ENCODE assay signal across 28 mouse cellular contexts in the genomic region with DNA sequence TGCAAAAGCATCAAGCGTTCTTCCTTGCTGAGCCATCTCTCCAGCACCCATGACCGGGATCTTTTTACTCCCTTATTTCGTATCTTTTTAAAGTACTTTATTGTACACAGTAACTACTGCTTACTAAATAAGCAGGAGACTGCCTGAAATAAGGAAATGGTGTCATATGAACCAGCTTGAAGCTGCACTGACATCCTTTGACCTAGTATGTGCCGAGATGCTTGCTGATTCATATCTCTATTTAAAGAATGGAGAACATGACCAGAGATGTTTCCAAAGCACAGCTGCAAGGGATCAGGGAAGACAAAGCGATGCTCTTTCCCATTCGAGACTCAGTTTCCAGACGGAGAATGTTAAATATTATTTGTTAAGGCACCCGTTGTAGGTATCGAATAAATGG. TPM values are rescaled to one million over a fixed set of nuclear protein-coding genes. Genes with fewer than 3 reads are reported as not detected.
A peak's percentile ranks its signal among the peaks of the same experiment; 100 is the strongest.
DNase-seq lines count a peak whose midpoint lies in the region; ATAC-seq and TF ChIP-seq lines count a peak whose summit lies in the region.
"Had no signal": no experiment of that assay in that cellular context is flagged by ENCODE, and none has a peak within 500 bp of the region (broad histone marks: within the 10 kb centered on the region; RNA-seq: fewer than 3 reads in every experiment).

No protein-coding gene starts in this region.

- H3K27ac ChIP-seq in heart, adult 2 months, result no peak overlapping the region
- H3K27ac ChIP-seq in spleen, adult 2 months (ENCODE audit: insufficient read depth, low read length), result peak overlapping the region; percentile 18; the same call in 1 of the 2 replicates
- H3K27ac ChIP-seq: embryonic facial prominence, embryonic 15.5 days; forebrain, embryonic 10.5 days; heart, embryonic 13.5 days; hindbrain, embryonic 12.5 days; hindbrain, postnatal 0 days had no signal

- no peak for TF ChIP-seq CTCF in heart, adult 2 months (IDR thresholded peaks at IDR 0.05)
- no peak for TF ChIP-seq CTCF in spleen, adult 2 months (IDR thresholded peaks at IDR 0.05; ENCODE audit: extremely low read depth, insufficient read depth, insufficient read length, insufficient replicate concordance)

- no peaks in the 10 kb centered on the region for H3K4me1 ChIP-seq in heart, adult 2 months (ENCODE audit: control insufficient read depth, insufficient read depth, low read length)
- peaks cover 3% of the 10 kb centered on the region; the same call in 1 of the 2 replicates for H3K4me1 ChIP-seq in spleen, adult 2 months (ENCODE audit: control insufficient read depth, insufficient read depth, insufficient read length)
- H3K4me1 ChIP-seq: embryonic facial prominence, embryonic 15.5 days; forebrain, embryonic 10.5 days; heart, embryonic 13.5 days; hindbrain, embryonic 12.5 days had no signal

- no peak overlapping the region for H3K9ac ChIP-seq in heart, adult 2 months (ENCODE audit: low read depth, low read length)
- H3K9ac ChIP-seq: embryonic facial prominence, embryonic 15.5 days; heart, embryonic 13.5 days; hindbrain, embryonic 12.5 days had no signal

- H3K27me3 ChIP-seq in heart, adult 2 months (ENCODE audit: control insufficient read depth, insufficient read depth, low read length), result no peaks in the 10 kb centered on the region
- H3K27me3 ChIP-seq in spleen, adult 2 months (ENCODE audit: control insufficient read depth, insufficient read depth, low read length), result no peaks in the 10 kb centered on the region
- H3K27me3 ChIP-seq: embryonic facial prominence, embryonic 15.5 days; heart, embryonic 13.5 days; hindbrain, embryonic 12.5 days had no signal

- peak; percentile 35; the same call in 1 of the 2 replicates for ATAC-seq in megakaryocyte, adult 5-6 weeks (ENCODE audit: poor library complexity, severe bottlenecking)
- ATAC-seq: CD4-positive, CD25-positive, alpha-beta regulatory T cell, adult 4 months; forebrain, embryonic 14.5 days; hindbrain, postnatal 0 days had no signal

- 86% methylated on average over 9 of the region's 9 CpGs for WGBS in heart, adult 2 months
- 91% methylated on average over 9 of the region's 9 CpGs for WGBS in spleen, adult 2 months

- TF ChIP-seq EP300 in heart, adult 2 months (IDR thresholded peaks at IDR 0.05; ENCODE audit: insufficient read depth, low read depth, low read length), result no peak

- H3K36me3 ChIP-seq in heart, adult 2 months (ENCODE audit: control insufficient read depth, insufficient read depth, low read length), result no peaks in the 10 kb centered on the region
- H3K36me3 ChIP-seq in spleen, adult 2 months (ENCODE audit: control insufficient read depth, insufficient read depth, low read length), result no peaks in the 10 kb centered on the region
- H3K36me3 ChIP-seq: embryonic facial prominence, embryonic 15.5 days; forebrain, embryonic 10.5 days; G1E; heart, embryonic 13.5 days; hindbrain, embryonic 12.5 days had no signal

- peak; percentile 92 for DNase-seq in heart, adult 11 months
- DNase-seq in heart, adult 2 months, result no peak
- no peak for DNase-seq in spleen, adult 2 months (ENCODE audit: low read depth in 1 of 2, low spot score in 2 of 2)
- DNase-seq in spleen, adult 18-20 months, result no peak
- no peak for DNase-seq in layer of hippocampus, postnatal 36 days
- no peak for DNase-seq in layer of hippocampus, postnatal 10 days (ENCODE audit: low spot score in 2 of 2)
- DNase-seq: adrenal gland, postnatal 10 days; B cell, adult 2 months; cerebellum, adult 2 months; cerebellum, postnatal 10 days; embryo, embryonic 11 days; gastrocnemius, postnatal 36 days; heart, postnatal 36 days had no signal

- intact Hi-C loops in heart, adult 2 months (cut with DNase I), result no loop called here

- no peak for TF ChIP-seq POLR2A in heart, adult 2 months (IDR thresholded peaks at IDR 0.05; ENCODE audit: insufficient read depth, low read depth, low read length)
- no peak for TF ChIP-seq POLR2A in spleen, adult 2 months (IDR thresholded peaks at IDR 0.05; ENCODE audit: low read depth, low read length)

- H3K4me3 ChIP-seq in heart, adult 2 months, result no peak overlapping the region
- H3K4me3 ChIP-seq in spleen, adult 2 months (ENCODE audit: extremely low read depth, insufficient read depth, insufficient read length), result no peak overlapping the region
- H3K4me3 ChIP-seq: embryonic facial prominence, embryonic 15.5 days; erythroblast, embryonic 14.5 days; forebrain, embryonic 10.5 days; heart, embryonic 13.5 days; hindbrain, embryonic 12.5 days had no signal

- H3K79me2 ChIP-seq in heart, adult 2 months (replicated peaks; ENCODE audit: control insufficient read depth, insufficient read depth, low read length), result no peaks in the 10 kb centered on the region

RNA-seq across cellular contexts. Expression of gene Lcp1, which starts 33.4 kb away (rescaled TPM):
- total RNA-seq in heart, adult 2 months (2021), result 10 to 100 TPM; 14.3 to 15.2 TPM
- polyA plus RNA-seq in heart, adult 2 months (2012; rRNA removed), result 6.8 and 9.2 TPM in 2 replicates
- polyA plus RNA-seq in spleen, adult 2 months (2012; rRNA removed), result 62.6 and 72.9 TPM in 2 replicates
- total RNA-seq in megakaryocyte, adult 5-6 weeks (2015), result 1,031 and 1,064 TPM in 2 replicates
- 669 and 719 TPM in 2 replicates for total RNA-seq in megakaryocyte, adult 5-6 weeks (2017)
- 1 to 10 TPM; 6.8 to 6.9 TPM for total RNA-seq in layer of hippocampus, postnatal 36 days (2021)
- total RNA-seq in layer of hippocampus, postnatal 10 days (2021), result 1 to 10 TPM; 8.5 to 8.8 TPM

RNA-seq across cellular contexts. Expression of gene Lrrc63, which starts 33.7 kb away (rescaled TPM):
- not detected for total RNA-seq in heart, adult 2 months (2021)
- 0.04 and 0.06 TPM in 2 replicates for polyA plus RNA-seq in heart, adult 2 months (2012; rRNA removed)
- polyA plus RNA-seq in spleen, adult 2 months (2012; rRNA removed), result 0.04 TPM in 1 of 2 replicates, not detected in the other
- 0.09 and 0.11 TPM in 2 replicates for total RNA-seq in megakaryocyte, adult 5-6 weeks (2015)
- total RNA-seq in megakaryocyte, adult 5-6 weeks (2017), result 0.12 and 0.37 TPM in 2 replicates
- total RNA-seq in layer of hippocampus, postnatal 36 days (2021), result not detected
- not detected for total RNA-seq in layer of hippocampus, postnatal 10 days (2021)
- total RNA-seq: adrenal gland, postnatal 10 days; common myeloid progenitor, adult 5-6 weeks; G1E; gastrocnemius, adult 8-10 months; gastrocnemius, postnatal 36 days; heart, adult 8-10 months; heart, postnatal 36 days; hindbrain, postnatal 0 days had no signal
- polyA plus RNA-seq: CD4-positive, CD25-positive, alpha-beta regulatory T cell, adult 4 months; embryonic facial prominence, embryonic 15.5 days; erythroblast, embryonic 14.5 days; forebrain, embryonic 14.5 days; G1E; heart, postnatal 0 days; intestine, embryonic 14.5 days had no signal

Comparison
In these comparisons a context has a peak if more than half of its experiments do, and no peak if none do; other contexts are left out.
1. RNA of gene Lcp1, which starts 33.4 kb away (total RNA-seq): 669 to 1,064 TPM in megakaryocyte, adult 5-6 weeks; 14.3 to 15.2 TPM in heart, adult 2 months, 8.5 to 8.8 TPM in layer of hippocampus, postnatal 10 days and 6.8 to 6.9 TPM in layer of hippocampus, postnatal 36 days; every median in the first group is over 10 times any median in the second.